ENCODE assay signal across 14 mouse cellular contexts in genomic region chr2:76525645-76526044, GRCm38 (mm10).
"Had no signal": no experiment of that assay in that cellular context is flagged by ENCODE, and none has a peak within 500 bp of the region (broad histone marks: within the 10 kb centered on the region; RNA-seq: fewer than 3 reads in every experiment).

No protein-coding gene starts in this region.

- DNase-seq: kidney, adult 8-10 months; kidney, postnatal 25 days; lung, adult 2 months; lung, postnatal 4 days; retina, postnatal 1 day; right cerebral cortex, postnatal 4 days; spleen, adult 18-20 months; thymus, postnatal 36 days had no signal

- H3K9me3 ChIP-seq: limb, embryonic 10.5 days; midbrain, embryonic 15.5 days; neural tube, embryonic 13.5 days had no signal

- H3K9ac ChIP-seq: liver, embryonic 14.5 days; midbrain, embryonic 15.5 days; neural tube, embryonic 13.5 days had no signal

- ATAC-seq: lung, postnatal 0 days; midbrain, embryonic 15.5 days had no signal

- H3K27ac ChIP-seq: left cerebral cortex, adult 2 months; limb, embryonic 10.5 days; liver, embryonic 14.5 days; midbrain, embryonic 15.5 days; neural tube, embryonic 13.5 days had no signal

- H3K4me2 ChIP-seq: midbrain, embryonic 15.5 days; neural tube, embryonic 13.5 days had no signal

- H3K4me1 ChIP-seq: limb, embryonic 10.5 days; midbrain, embryonic 15.5 days had no signal

- H3K27me3 ChIP-seq: midbrain, embryonic 15.5 days; neural tube, embryonic 13.5 days had no signal

- H3K36me3 ChIP-seq: limb, embryonic 10.5 days; midbrain, embryonic 15.5 days; neural tube, embryonic 13.5 days had no signal

- H3K4me3 ChIP-seq: left cerebral cortex, adult 2 months; limb, embryonic 10.5 days; midbrain, embryonic 15.5 days; neural tube, embryonic 13.5 days had no signal
